Mouse (Mus musculus): ENCODE measurements around the gene Klrb1c. TPM values are rescaled to one million over a fixed set of nuclear protein-coding genes. Genes with fewer than 3 reads are reported as not detected.

The Klrb1c gene
- polyA plus RNA-seq (2012; rRNA removed) (0.15 TPM in 1 of 2 replicates, not detected in the other), polyA plus RNA-seq (2014; fragmentation: Nextera tagmentation; extraction: Ambion mirVana) (0.14 TPM in 1 of 2 replicates, not detected in the other)

DNA sequence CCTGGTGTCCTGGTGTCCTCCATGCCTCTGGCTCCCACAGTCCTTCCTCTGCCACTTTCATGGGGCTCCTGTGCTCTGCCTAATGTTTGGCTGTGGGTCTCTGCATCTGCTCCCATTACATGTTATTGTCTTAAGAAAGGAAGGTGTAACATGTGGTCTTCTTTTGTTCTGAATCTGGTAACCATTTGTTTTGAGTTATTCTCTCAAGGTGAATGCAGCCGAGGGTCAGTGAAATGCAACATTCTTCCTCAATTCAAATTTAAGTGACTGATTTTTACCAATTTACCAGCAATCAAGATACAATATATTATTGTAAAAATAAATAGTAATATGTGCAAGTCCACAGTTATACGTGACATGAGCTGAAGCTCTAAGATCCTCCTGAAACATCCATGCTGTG is at the start of gene Klrb1c:
TSS of gene Klrb1c (minus strand) at position 101 of the 400 bp plus-strand sequence.
- WGBS = 77% methylated on average over 2 of the region's 2 CpGs
- H3K27me3 ChIP-seq (ENCODE audit: control insufficient read depth, insufficient read depth, low read length) = no peaks in the 10 kb centered on the region
- DNase-seq (ENCODE audit: low spot score) = no peak
- no peaks in the 10 kb centered on the region for H3K4me1 ChIP-seq (ENCODE audit: control insufficient read depth, insufficient read depth, low read length)
- H3K36me3 ChIP-seq (ENCODE audit: control insufficient read depth, insufficient read depth, low read length) = no peaks in the 10 kb centered on the region
- no peaks in the 10 kb centered on the region for H3K9me3 ChIP-seq (ENCODE audit: control insufficient read depth, low read length)
- no peak within 1 kb of the TSS for H3K4me2 ChIP-seq (replicated peaks; ENCODE audit: low read depth, low read length, severe bottlenecking)
- H3K27ac ChIP-seq (replicated peaks; ENCODE audit: low read depth, low read length) = no peak within 1 kb of the TSS
- no peak for TF ChIP-seq POLR2A (IDR thresholded peaks at IDR 0.05; ENCODE audit: borderline replicate concordance, extremely low read depth, insufficient read depth, insufficient read length)
- no peak for ATAC-seq (ENCODE audit: low FRiP score, low read depth)
- no peak within 1 kb of the TSS for H3K4me3 ChIP-seq (replicated peaks; ENCODE audit: low read length)
- no peak within 1 kb of the TSS for H3K9ac ChIP-seq (ENCODE audit: low read depth, low read length, severe bottlenecking)

DNA sequence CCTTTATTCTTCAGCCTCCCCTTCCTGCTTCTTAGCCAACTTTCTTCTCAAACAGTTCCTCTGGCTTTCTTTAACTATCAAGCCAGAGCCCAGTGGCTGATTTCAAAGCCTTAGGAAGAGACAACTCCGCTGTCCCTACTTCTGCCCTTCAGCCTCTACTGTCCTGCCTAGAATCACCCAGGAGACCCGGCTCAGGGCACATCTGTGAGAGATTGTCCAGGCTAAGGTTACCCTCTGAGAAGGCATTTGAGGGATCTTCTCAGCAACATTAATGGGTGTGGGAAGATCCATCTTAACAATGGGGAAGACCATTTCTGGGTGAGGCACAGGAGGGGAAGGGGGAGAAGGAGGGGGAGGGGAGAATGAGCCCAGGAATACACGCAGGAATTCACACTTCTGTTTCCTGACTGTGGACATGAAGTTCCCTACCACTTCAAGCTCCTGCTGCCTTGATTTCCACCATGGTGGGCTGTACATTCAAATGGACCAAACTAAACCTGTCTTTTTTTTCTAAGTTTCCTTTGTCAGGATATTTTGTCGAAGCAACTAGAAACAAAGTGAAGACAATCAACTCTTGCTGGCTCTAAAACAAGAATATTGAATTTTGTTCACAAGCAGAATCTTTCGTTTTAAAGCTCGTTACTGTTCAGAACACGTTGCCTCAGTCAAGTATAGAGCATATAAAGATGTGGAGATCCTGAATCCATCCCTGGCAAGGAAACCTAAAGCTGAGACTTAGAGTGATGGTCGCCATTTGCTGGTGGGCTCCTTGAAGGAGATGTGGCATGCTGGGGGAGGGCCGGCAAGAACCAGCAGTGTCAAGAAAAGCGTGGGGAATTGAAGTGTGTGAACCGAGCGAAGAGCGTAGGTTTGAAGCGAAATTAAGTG is 48.7 kb upstream of the Klrb1c start:
- Histone ChIP-seq H3K27ac (replicated peaks; ENCODE audit: low read depth, low read length) (peak overlapping the region; percentile 85), H3K27me3 (ENCODE audit: control insufficient read depth, insufficient read depth, low read length) (no peaks in the 10 kb centered on the region), H3K4me3 (replicated peaks; ENCODE audit: low read length) (peak overlapping the region; percentile 83), H3K4me1 (ENCODE audit: control insufficient read depth, insufficient read depth, low read length) (peaks cover 6% of the 10 kb centered on the region; the same call in 1 of the 2 replicates), H3K9ac (ENCODE audit: low read depth, low read length, severe bottlenecking) (peak overlapping the region; percentile 93), H3K9me3 (ENCODE audit: control insufficient read depth, low read length) (no peaks in the 10 kb centered on the region), H3K36me3 (ENCODE audit: control insufficient read depth, insufficient read depth, low read length) (no peaks in the 10 kb centered on the region), H3K4me2 (replicated peaks; ENCODE audit: low read depth, low read length, severe bottlenecking) (peak overlapping the region; percentile 49)
- peak; percentile 16 for ATAC-seq (ENCODE audit: low FRiP score, low read depth)
- peak; percentile 69 for DNase-seq (ENCODE audit: low spot score)
- WGBS = 3% methylated on average over 14 of the region's 14 CpGs
- peak; percentile 31; the same call in 1 of the 2 replicates for TF ChIP-seq POLR2A (IDR thresholded peaks at IDR 0.05; ENCODE audit: borderline replicate concordance, extremely low read depth, insufficient read depth, insufficient read length)

DNA sequence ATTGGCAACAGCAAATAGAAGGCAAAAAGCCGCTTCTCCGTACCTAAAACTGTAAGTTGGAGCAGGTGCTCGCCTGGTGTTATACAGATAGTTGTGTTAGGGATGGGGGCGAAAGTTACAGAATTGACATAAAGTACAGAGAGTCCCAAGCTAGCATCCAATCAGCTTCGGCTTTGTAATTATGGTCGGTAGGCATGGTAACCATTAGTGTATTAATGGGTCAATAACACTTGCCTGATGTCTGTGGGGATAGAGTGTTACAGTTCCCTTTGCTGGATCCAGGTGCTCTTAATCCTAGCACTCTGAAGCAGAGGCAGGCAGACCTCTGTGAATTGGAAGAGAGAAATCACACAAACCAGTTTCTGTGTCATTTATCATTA is 47.9 kb upstream of the Klrb1c start:
- Histone ChIP-seq H3K27ac (replicated peaks; ENCODE audit: low read depth, low read length) (no peak overlapping the region), H3K4me3 (replicated peaks; ENCODE audit: low read length) (no peak overlapping the region), H3K4me2 (replicated peaks; ENCODE audit: low read depth, low read length, severe bottlenecking) (no peak overlapping the region), H3K27me3 (ENCODE audit: control insufficient read depth, insufficient read depth, low read length) (no peaks in the 10 kb centered on the region), H3K9ac (ENCODE audit: low read depth, low read length, severe bottlenecking) (no peak overlapping the region), H3K9me3 (ENCODE audit: control insufficient read depth, low read length) (no peaks in the 10 kb centered on the region), H3K4me1 (ENCODE audit: control insufficient read depth, insufficient read depth, low read length) (peaks cover 4% of the 10 kb centered on the region; the same call in 1 of the 2 replicates), H3K36me3 (ENCODE audit: control insufficient read depth, insufficient read depth, low read length) (no peaks in the 10 kb centered on the region)
- DNase-seq (ENCODE audit: low spot score) (no peak), ATAC-seq (ENCODE audit: low FRiP score, low read depth) (no peak)
- WGBS = 81% methylated on average over 6 of the region's 6 CpGs
- no peak for TF ChIP-seq POLR2A (IDR thresholded peaks at IDR 0.05; ENCODE audit: borderline replicate concordance, extremely low read depth, insufficient read depth, insufficient read length)

DNA sequence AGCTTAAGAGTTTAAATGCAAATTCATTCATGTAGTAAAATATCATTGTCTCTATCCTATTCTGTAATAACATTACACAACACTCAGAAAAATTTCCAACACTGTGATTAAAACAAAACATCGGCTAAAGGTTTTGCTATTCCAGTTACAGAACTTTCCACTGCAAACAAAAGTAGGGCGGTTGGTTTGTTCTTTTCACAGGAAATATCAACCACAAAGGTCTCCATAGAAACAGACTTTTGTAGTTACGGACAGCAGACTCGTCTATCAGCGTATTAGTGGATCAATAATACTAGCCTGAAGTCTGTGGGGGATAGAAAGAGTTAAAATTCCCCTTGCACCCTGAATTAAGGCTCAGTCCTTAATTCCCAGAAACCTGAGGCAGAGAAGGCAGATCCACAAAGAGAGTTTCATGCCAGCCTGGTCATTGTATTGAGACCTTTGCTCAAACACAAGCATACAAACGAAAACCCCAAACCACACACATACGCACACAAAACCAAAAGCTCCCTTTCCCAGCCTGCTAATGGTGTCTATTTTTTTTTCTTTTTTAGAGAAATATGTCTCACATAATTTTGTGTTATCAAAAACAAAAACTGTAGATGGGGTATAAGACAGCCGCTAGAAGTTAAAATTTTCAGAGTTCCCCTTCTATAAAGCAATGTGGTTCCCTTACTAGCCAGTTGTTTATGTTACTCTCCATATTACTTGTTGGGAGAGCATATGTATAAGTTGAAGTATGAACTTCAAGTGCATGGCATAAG is 47.4 kb upstream of the Klrb1c start:
- no peaks in the 10 kb centered on the region for H3K9me3 ChIP-seq (ENCODE audit: control insufficient read depth, low read length)
- no peaks in the 10 kb centered on the region for H3K27me3 ChIP-seq (ENCODE audit: control insufficient read depth, insufficient read depth, low read length)
- DNase-seq (ENCODE audit: low spot score) (no peak), ATAC-seq (ENCODE audit: low FRiP score, low read depth) (no peak)
- H3K4me2 ChIP-seq (replicated peaks; ENCODE audit: low read depth, low read length, severe bottlenecking) = no peak overlapping the region
- WGBS = 89% methylated on average over 8 of the region's 8 CpGs
- no peak overlapping the region for H3K4me3 ChIP-seq (replicated peaks; ENCODE audit: low read length)
- no peak overlapping the region for H3K9ac ChIP-seq (ENCODE audit: low read depth, low read length, severe bottlenecking)
- H3K27ac ChIP-seq (replicated peaks; ENCODE audit: low read depth, low read length) = no peak overlapping the region
- no peak for TF ChIP-seq POLR2A (IDR thresholded peaks at IDR 0.05; ENCODE audit: borderline replicate concordance, extremely low read depth, insufficient read depth, insufficient read length)
- H3K36me3 ChIP-seq (ENCODE audit: control insufficient read depth, insufficient read depth, low read length) = no peaks in the 10 kb centered on the region
- H3K4me1 ChIP-seq (ENCODE audit: control insufficient read depth, insufficient read depth, low read length) = no peaks in the 10 kb centered on the region

DNA sequence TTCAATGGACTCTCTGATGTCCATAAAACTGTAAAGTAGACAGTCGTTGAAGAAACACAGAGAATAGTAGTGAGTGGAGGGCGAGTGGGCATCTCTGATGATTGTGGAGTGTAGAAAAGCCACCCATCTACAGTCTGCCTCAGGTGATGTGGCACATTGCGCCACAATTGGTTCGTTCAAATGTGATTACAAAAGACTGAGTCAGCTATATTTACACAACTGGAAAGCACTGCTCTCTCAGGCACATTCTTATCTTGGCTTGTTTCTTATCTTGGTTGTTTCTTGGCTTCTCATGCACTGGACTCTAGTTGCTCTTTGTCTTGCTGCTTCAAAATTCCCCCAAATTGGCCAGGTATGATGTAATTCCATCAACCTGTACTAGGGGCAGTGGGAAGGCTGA is 46.6 kb upstream of the Klrb1c start:
- WGBS = 90% methylated on average over 4 of the region's 4 CpGs
- H3K4me1 ChIP-seq (ENCODE audit: control insufficient read depth, insufficient read depth, low read length) = no peaks in the 10 kb centered on the region
- H3K9me3 ChIP-seq (ENCODE audit: control insufficient read depth, low read length) = no peaks in the 10 kb centered on the region
- H3K36me3 ChIP-seq (ENCODE audit: control insufficient read depth, insufficient read depth, low read length) = no peaks in the 10 kb centered on the region
- ATAC-seq (ENCODE audit: low FRiP score, low read depth) (no peak), DNase-seq (ENCODE audit: low spot score) (no peak)
- H3K27ac ChIP-seq (replicated peaks; ENCODE audit: low read depth, low read length) = no peak overlapping the region
- H3K9ac ChIP-seq (ENCODE audit: low read depth, low read length, severe bottlenecking) = no peak overlapping the region
- no peaks in the 10 kb centered on the region for H3K27me3 ChIP-seq (ENCODE audit: control insufficient read depth, insufficient read depth, low read length)
- H3K4me3 ChIP-seq (replicated peaks; ENCODE audit: low read length) = no peak overlapping the region
- no peak overlapping the region for H3K4me2 ChIP-seq (replicated peaks; ENCODE audit: low read depth, low read length, severe bottlenecking)
- no peak for TF ChIP-seq POLR2A (IDR thresholded peaks at IDR 0.05; ENCODE audit: borderline replicate concordance, extremely low read depth, insufficient read depth, insufficient read length)

Measured in limb, embryonic 14.5 days (tissue).